Mouse (Mus musculus) stomach, postnatal 0 days (tissue): ENCODE measurements at regions not wholly inside any gene's neighbourhood (a gene's known extent, or its start where the extent isn't known, plus 50 kb on each side); places are given as distances from the start of the nearest gene placed in this dataset.

Experiments used
- CTCF ChIP-seq: IDR thresholded peaks from 2 replicates; pipeline ENCODE4 v1.5.1; 2016; ENCODE audit warnings: antibody characterized with exemption, low read depth, mild to moderate bottlenecking, moderate library complexity
- EP300 ChIP-seq: optimal IDR thresholded peaks from 2 replicates; pipeline ENCODE3; 2016; ENCODE audit warnings: antibody characterized with exemption

- no peak for TF ChIP-seq CTCF
- no peak for TF ChIP-seq EP300
Measured at GRCm38 (mm10) chr7:113086158-113086557, 121.1 kb upstream of the Arntl start.
